Mouse (Mus musculus): ENCODE results near the gene Gm49776.
"Not testable (repeated sequence)": the region's sequence is repeated elsewhere in the genome, so short reads cannot be mapped to it uniquely, and the experiment has no call there.

Gene Gm49776

GRCm38 (mm10) chr16:18258221-18258620 lies at the start of gene Gm49776:
Gene Gm49776 (minus strand): TSS chr16:18258321.
- in situ Hi-C loops (cut with MboI; ENCODE audit: low sequenced_read_pairs) = no loop called here

- in situ Hi-C loops (cut with MboI; ENCODE audit: low sequenced_read_pairs) = not testable (repeated sequence)
Measured at GRCm38 (mm10) chr16:18289614-18290013, 31.5 kb upstream of the Gm49776 start.

GRCm38 (mm10) chr16:18289067-18289588 lies 31.0 kb upstream of the Gm49776 start, which contains the start of gene Dgcr8:
Gene Dgcr8 (minus strand): TSS chr16:18289246.
- in situ Hi-C loops (cut with MboI; ENCODE audit: low sequenced_read_pairs) = no loop called here

- in situ Hi-C loops (cut with MboI; ENCODE audit: low sequenced_read_pairs) = no loop called here
Measured at GRCm38 (mm10) chr16:18288581-18289061, 30.5 kb upstream of the Gm49776 start.

GRCm38 (mm10) chr16:18288166-18288565 lies 30.0 kb upstream of the Gm49776 start:
- in situ Hi-C loops (cut with MboI; ENCODE audit: low sequenced_read_pairs) = no loop called here

- in situ Hi-C loops (cut with MboI; ENCODE audit: low sequenced_read_pairs) = no loop called here
Measured at GRCm38 (mm10) chr16:18275166-18275565, 17.0 kb upstream of the Gm49776 start.

GRCm38 (mm10) chr16:18268182-18268581 lies 10.1 kb upstream of the Gm49776 start:
- in situ Hi-C loops (cut with MboI; ENCODE audit: low sequenced_read_pairs) = no loop called here

GRCm38 (mm10) chr16:18265024-18265423 lies 6.9 kb upstream of the Gm49776 start:
- in situ Hi-C loops (cut with MboI; ENCODE audit: low sequenced_read_pairs) = no loop called here

- in situ Hi-C loops (cut with MboI; ENCODE audit: low sequenced_read_pairs) = no loop called here
Measured at GRCm38 (mm10) chr16:18253866-18254265, 4.3 kb downstream of the Gm49776 start.

GRCm38 (mm10) chr16:18252736-18253135 lies 5.4 kb downstream of the Gm49776 start:
- in situ Hi-C loops (cut with MboI; ENCODE audit: low sequenced_read_pairs) = no loop called here

- in situ Hi-C loops (cut with MboI; ENCODE audit: low sequenced_read_pairs) = no loop called here
Measured at GRCm38 (mm10) chr16:18250828-18251790, 7.0 kb downstream of the Gm49776 start.

GRCm38 (mm10) chr16:18250231-18250630 lies 7.9 kb downstream of the Gm49776 start:
- in situ Hi-C loops (cut with MboI; ENCODE audit: low sequenced_read_pairs) = no loop called here

- in situ Hi-C loops (cut with MboI; ENCODE audit: low sequenced_read_pairs) = no loop called here
Measured at GRCm38 (mm10) chr16:18249364-18249967, 8.7 kb downstream of the Gm49776 start.

GRCm38 (mm10) chr16:18248433-18249363 lies 9.4 kb downstream of the Gm49776 start, which contains the start of the genes Trmt2a and Ranbp1:
Gene Trmt2a (plus strand): TSS chr16:18248679.
Gene Ranbp1 (minus strand): TSS chr16:18248732.
- in situ Hi-C loops (cut with MboI; ENCODE audit: low sequenced_read_pairs) = no loop called here

- in situ Hi-C loops (cut with MboI; ENCODE audit: low sequenced_read_pairs) = no loop called here
Measured at GRCm38 (mm10) chr16:18247521-18248399, 10.4 kb downstream of the Gm49776 start.

GRCm38 (mm10) chr16:18241581-18241980 lies 16.5 kb downstream of the Gm49776 start:
- in situ Hi-C loops (cut with MboI; ENCODE audit: low sequenced_read_pairs) = no loop called here

- in situ Hi-C loops (cut with MboI; ENCODE audit: low sequenced_read_pairs) = no loop called here
Measured at GRCm38 (mm10) chr16:18236676-18237501, 21.2 kb downstream of the Gm49776 start.

GRCm38 (mm10) chr16:18235389-18236065 lies 22.6 kb downstream of the Gm49776 start:
- in situ Hi-C loops (cut with MboI; ENCODE audit: low sequenced_read_pairs) = no loop called here
